Mouse (Mus musculus) stomach, embryonic 15.5 days (tissue): ENCODE measurements around the gene Smpd2. TPM values are rescaled to one million over a fixed set of nuclear protein-coding genes. Genes with fewer than 3 reads are reported as not detected.

Source experiments
- ATAC-seq: fragments of 200-750 bp; cut with Nextera tagmentation; 2 replicates; pipeline ENCODE4 v1.8.0; 2017; ENCODE audit warnings: low read depth, moderate number of reproducible peaks, moderate TSS enrichment; ENCODE audit not compliant: insufficient read depth, low FRiP score
- H3K27ac ChIP-seq: fragments of 300-500 bp; sonication (generic); 2 replicates; pipeline ENCODE4 v1.5.1; 2015; ENCODE audit warnings: mild to moderate bottlenecking, inconsistent platforms
- H3K27me3 ChIP-seq: fragments of 300-500 bp; sonication (generic); replicated peaks from 2 replicates; pipeline ENCODE4 v1.6.1; 2015; ENCODE audit warnings: inconsistent platforms
- H3K36me3 ChIP-seq: fragments of 300-500 bp; sonication (generic); 2 replicates; pipeline ENCODE4 v1.6.1; 2015; ENCODE audit warnings: inconsistent platforms
- H3K4me1 ChIP-seq: fragments of 300-500 bp; sonication (generic); 2 replicates; pipeline ENCODE4 v1.6.1; 2015; ENCODE audit warnings: inconsistent platforms
- H3K4me2 ChIP-seq: fragments of 300-500 bp; sonication (generic); 2 replicates; pipeline ENCODE4 v1.6.1; 2015; ENCODE audit warnings: mild to moderate bottlenecking, inconsistent platforms
- H3K4me3 ChIP-seq: fragments of 300-500 bp; sonication (generic); replicated peaks from 2 replicates; pipeline ENCODE4 v1.5.1; 2015; ENCODE audit warnings: inconsistent platforms
- H3K9ac ChIP-seq: fragments of 300-500 bp; sonication (generic); 2 replicates; pipeline ENCODE4 v1.6.1; 2015; ENCODE audit warnings: inconsistent platforms
- H3K9me3 ChIP-seq: fragments of 300-500 bp; sonication (generic); 2 replicates; pipeline ENCODE4 v1.6.1; 2016; ENCODE audit warnings: inconsistent platforms
- WGBS: fragments of 180-500 bp; shearing (Covaris S2); methylation state at CpG from one replicate; pipeline ENCODE4 v1.1.7; 2015; 5-methylcytosine and 5-hydroxymethylcytosine counted together
- polyA plus RNA-seq: library from polyadenylated mRNA; unstranded; fragments of >200 nt; fragmentation: Nextera tagmentation; extraction: Ambion mirVana; gene quantifications from 2 replicates; pipeline ENCODE4 v1.2.1, GENCODE M21; 2015

Gene Smpd2
- polyA plus RNA-seq, 1 experiment from 2014 or later, result 47.2 TPM

DNA sequence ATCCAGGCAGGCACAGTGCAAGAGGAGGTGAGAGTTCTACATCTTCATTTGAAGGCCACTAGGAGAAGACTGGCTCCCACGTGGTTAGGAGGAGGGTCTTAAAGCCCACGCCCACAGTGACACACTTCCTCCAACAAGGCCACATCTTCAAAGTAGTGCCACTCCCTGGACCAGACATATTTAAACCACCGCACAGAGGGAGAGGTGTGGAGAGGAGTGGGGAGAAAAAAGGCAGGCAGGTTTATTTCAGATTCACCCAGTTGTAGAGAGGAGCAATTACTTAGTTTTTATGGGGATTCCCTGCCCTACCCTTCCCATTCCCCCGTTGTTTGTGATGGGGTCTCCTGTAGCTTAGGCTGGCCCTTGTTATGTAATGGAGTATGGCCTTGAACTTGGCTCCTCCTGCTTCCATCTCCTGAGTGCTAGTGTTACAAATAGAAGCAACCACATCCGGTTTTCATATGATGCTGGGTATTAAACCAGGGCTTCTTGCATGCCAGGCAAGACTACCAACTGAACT, 17.1 kb downstream of the Smpd2 start:
- Histone ChIP-seq H3K4me3 (no peak overlapping the region), H3K36me3 (no peaks in the 10 kb centered on the region), H3K4me2 (no peak overlapping the region), H3K27me3 (no peaks in the 10 kb centered on the region), H3K9me3 (no peaks in the 10 kb centered on the region), H3K27ac (no peak overlapping the region), H3K4me1 (peaks cover 18% of the 10 kb centered on the region), H3K9ac (no peak overlapping the region)
- ATAC-seq, result no peak
- WGBS, result 71% methylated on average over 5 of the region's 5 CpGs

DNA sequence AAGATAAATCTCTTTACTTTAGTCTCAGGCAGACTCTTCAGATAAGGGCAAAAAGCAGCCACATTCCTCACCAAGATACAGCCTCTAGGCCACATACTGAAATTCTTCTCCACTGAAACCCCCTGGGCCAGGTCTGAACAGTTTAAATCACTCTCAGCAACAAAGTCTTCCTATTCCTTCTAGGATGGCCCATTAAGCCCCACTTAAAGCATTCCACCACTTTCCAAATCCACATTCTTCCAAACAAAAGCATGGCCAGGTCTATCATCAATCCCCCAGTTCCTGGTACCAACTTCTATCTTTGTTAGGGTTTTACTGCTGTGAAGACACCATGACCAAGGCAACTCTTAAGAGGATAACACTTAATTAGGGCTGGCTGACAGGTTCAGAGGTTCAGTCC, 17.6 kb downstream of the Smpd2 start:
- no peak overlapping the region for H3K4me3 ChIP-seq
- no peak for ATAC-seq
- H3K4me1 ChIP-seq, result peaks cover 13% of the 10 kb centered on the region; the same call in 1 of the 2 replicates
- H3K36me3 ChIP-seq, result no peaks in the 10 kb centered on the region
- H3K4me2 ChIP-seq, result no peak overlapping the region
- no peak overlapping the region for H3K9ac ChIP-seq
- H3K27me3 ChIP-seq, result no peaks in the 10 kb centered on the region
- H3K9me3 ChIP-seq, result no peaks in the 10 kb centered on the region
- no peak overlapping the region for H3K27ac ChIP-seq

DNA sequence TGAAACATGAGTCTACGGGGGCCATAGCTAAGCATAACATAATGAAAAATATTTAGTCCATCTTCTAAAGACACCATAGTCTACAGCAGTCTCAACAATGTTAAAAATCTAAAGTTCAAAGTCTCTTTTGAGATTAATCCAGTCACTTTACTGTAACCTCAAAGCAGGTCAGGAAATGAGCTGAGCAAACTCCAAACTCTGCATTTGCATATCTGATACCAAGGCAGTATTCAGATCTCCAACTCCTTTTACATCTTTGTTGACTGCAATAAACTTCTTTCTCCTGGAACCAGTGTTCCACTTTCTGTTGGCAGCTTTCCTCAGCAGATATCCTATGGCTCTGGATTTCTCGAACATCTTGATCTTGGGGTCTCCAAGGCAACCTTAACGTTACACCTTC, 19.5 kb downstream of the Smpd2 start:
- H3K4me3 ChIP-seq, result no peak overlapping the region
- H3K27me3 ChIP-seq, result no peaks in the 10 kb centered on the region
- H3K4me1 ChIP-seq, result peaks cover under 1% of the 10 kb centered on the region; the same call in 1 of the 2 replicates
- H3K27ac ChIP-seq, result no peak overlapping the region
- H3K4me2 ChIP-seq, result no peak overlapping the region
- no peaks in the 10 kb centered on the region for H3K36me3 ChIP-seq
- H3K9ac ChIP-seq, result no peak overlapping the region
- ATAC-seq, result no peak
- H3K9me3 ChIP-seq, result no peaks in the 10 kb centered on the region
- WGBS, result 86% methylated on average over 3 of the region's 3 CpGs

DNA sequence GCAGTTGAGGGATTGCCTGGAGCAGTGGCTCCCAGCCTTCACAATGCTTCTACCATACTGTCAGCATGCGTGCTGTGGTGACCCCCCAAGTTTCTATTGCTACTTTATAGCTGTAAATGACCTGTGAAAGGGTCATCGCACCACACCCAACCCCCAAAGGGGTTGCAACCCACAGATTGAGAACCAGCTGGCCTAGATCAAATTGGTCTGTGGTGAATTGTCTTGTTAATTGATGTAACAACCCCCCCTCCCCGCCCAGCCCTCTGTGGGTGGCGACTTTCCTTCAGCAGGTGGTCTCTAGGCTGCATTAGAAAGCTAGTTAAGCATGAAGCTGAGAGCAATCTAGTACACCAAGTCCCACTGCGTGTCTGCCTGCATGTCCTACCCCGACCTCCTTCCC, 22.8 kb downstream of the Smpd2 start:
- Histone ChIP-seq H3K4me2 (no peak overlapping the region), H3K4me1 (no peaks in the 10 kb centered on the region), H3K36me3 (peaks cover 12% of the 10 kb centered on the region), H3K9me3 (no peaks in the 10 kb centered on the region), H3K27ac (no peak overlapping the region), H3K4me3 (no peak overlapping the region), H3K9ac (no peak overlapping the region), H3K27me3 (no peaks in the 10 kb centered on the region)
- WGBS, result 42% methylated on average over 6 of the region's 6 CpGs
- no peak for ATAC-seq

DNA sequence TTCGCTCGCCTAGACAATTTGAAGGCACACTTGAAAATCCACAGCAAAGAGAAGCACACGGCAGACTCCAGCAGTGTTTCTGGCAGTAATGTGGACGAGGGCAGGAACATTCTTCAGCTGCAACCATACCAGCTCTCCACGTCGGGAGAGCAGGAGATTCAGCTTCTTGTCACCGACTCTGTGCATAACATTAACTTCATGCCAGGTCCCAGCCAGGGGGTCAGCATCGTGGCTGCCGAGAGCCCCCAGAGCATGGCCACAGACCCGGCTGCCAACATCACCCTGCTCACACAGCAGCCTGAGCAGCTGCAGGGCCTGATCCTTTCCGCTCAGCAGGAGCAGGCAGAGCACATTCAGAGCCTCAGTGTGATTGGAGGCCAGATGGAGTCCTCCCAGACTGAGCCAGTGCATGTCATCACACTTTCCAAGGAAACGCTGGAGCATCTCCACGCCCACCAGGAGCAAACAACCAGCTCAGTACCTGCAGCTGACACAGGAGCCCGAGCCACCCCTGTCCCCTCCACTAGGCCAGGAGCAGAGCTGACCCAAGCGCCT, 25.7 kb downstream of the Smpd2 start:
- Histone ChIP-seq H3K9ac (no peak overlapping the region), H3K4me2 (no peak overlapping the region), H3K36me3 (peaks cover 12% of the 10 kb centered on the region), H3K4me3 (no peak overlapping the region), H3K4me1 (no peaks in the 10 kb centered on the region), H3K9me3 (no peaks in the 10 kb centered on the region), H3K27me3 (no peaks in the 10 kb centered on the region), H3K27ac (no peak overlapping the region)
- WGBS, result 63% methylated on average over 15 of the region's 15 CpGs
- no peak for ATAC-seq

DNA sequence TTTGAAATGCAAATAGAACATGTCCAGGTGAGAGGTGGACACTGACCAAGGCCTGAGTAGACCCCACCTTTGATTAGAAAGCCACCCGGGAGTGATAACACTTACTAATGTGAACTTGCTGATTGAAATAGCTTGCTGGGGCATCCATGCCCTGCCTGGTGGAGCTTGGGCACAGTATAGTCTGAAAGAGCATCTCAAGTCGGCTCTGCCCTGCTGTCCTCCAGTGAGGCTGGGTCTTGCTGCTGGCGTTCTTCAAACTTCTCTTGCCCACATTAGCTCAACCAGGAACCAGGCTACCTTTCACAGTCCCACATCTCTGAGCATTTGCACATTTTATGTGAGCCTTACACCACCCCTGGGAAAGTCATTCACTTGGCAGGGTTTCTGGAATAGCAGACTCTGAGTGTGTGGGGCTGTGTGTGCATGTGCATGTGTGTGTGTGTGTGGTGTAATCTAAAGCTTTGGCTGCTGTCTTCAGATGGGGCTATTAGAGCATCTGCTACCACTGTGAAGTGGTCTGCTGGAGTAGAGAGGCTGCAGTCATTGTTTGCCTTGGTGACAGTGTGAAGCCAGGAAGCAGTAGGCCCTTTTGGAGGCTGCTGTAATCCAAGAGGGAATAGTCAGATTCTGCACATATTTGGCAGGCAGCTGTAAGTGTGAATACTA, 29.0 kb downstream of the Smpd2 start:
- Histone ChIP-seq H3K9me3 (no peaks in the 10 kb centered on the region), H3K36me3 (peaks cover 21% of the 10 kb centered on the region), H3K4me1 (no peaks in the 10 kb centered on the region), H3K9ac (no peak overlapping the region), H3K4me2 (no peak overlapping the region), H3K4me3 (no peak overlapping the region), H3K27me3 (no peaks in the 10 kb centered on the region), H3K27ac (no peak overlapping the region)
- 85% methylated on average over 3 of the region's 3 CpGs for WGBS
- ATAC-seq, result no peak

DNA sequence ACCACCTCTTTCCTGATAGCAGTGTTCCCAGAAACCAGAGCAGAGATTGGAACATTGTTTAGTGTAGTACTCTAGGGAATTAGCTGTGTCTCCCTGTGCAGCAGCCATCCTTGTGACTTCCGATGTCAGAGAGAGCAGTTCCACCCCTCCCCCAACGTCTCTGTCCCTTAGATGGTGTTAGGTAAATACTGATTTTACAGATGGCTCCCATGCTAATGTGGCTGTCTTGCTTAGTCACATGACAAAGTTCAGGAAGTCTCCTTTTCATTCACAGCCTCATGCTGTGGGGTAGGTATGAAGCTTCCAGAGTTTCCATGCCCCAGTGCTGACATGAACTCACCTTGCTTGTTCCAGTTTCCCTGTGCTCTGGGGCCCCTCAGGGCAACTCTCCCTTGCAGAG, 29.7 kb downstream of the Smpd2 start:
- no peak for ATAC-seq
- Histone ChIP-seq H3K27me3 (no peaks in the 10 kb centered on the region), H3K4me2 (no peak overlapping the region), H3K4me3 (no peak overlapping the region), H3K9ac (no peak overlapping the region), H3K27ac (no peak overlapping the region), H3K36me3 (peaks cover 23% of the 10 kb centered on the region), H3K4me1 (no peaks in the 10 kb centered on the region), H3K9me3 (no peaks in the 10 kb centered on the region)
- WGBS, result 18% methylated on average over 2 of the region's 2 CpGs

DNA sequence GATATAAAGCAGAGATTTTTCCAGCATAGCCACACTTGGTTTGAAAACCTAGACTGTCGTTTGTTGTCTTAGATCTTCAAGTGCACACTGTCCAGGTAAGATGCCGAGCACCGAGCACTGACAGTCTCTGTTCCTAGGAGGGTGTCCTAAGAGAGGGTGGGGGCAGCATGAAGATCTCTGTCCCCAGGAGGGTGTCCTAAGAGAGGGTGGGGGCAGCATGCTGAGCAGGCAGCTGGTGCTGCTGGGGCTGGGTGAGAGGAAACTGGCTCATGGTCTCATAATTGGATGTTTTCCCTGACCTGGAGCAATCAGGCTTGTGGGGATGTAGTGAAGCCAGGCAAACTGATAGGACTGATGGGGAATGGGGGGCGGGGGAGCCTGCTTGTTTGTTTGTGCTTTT, 30.2 kb downstream of the Smpd2 start:
- H3K36me3 ChIP-seq, result peaks cover 25% of the 10 kb centered on the region
- H3K9ac ChIP-seq, result no peak overlapping the region
- H3K4me1 ChIP-seq, result no peaks in the 10 kb centered on the region
- H3K4me3 ChIP-seq, result no peak overlapping the region
- H3K9me3 ChIP-seq, result no peaks in the 10 kb centered on the region
- H3K27ac ChIP-seq, result no peak overlapping the region
- H3K27me3 ChIP-seq, result no peaks in the 10 kb centered on the region
- no peak overlapping the region for H3K4me2 ChIP-seq
- WGBS, result 77% methylated on average over 4 of the region's 4 CpGs
- no peak for ATAC-seq

DNA sequence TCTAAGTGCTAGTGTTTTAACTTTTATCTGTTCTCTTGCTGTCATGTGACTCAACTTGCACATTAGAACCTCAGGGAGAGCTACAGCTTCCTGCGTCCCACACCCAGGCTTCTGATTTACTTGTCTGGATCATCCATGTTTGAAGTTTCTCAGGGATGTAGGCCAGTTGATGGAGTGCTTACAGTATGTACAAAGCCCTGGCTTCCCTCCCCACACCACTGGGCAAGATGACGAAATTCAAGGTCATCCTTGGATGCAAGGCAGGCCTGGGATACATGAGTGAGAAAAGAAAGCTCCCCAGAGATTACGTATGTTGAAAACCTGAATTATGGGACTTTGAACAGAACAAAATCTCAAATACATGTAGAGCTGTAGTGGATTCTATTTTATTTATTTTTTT, 37.4 kb downstream of the Smpd2 start:
- ATAC-seq, result no peak
- H3K4me2 ChIP-seq, result no peak overlapping the region
- H3K27ac ChIP-seq, result no peak overlapping the region
- H3K27me3 ChIP-seq, result no peaks in the 10 kb centered on the region
- no peaks in the 10 kb centered on the region for H3K9me3 ChIP-seq
- H3K4me3 ChIP-seq, result no peak overlapping the region
- peaks cover 5% of the 10 kb centered on the region; the same call in 1 of the 2 replicates for H3K4me1 ChIP-seq
- H3K36me3 ChIP-seq, result peaks cover 18% of the 10 kb centered on the region; the same call in 1 of the 2 replicates
- 89% methylated on average over 3 of the region's 3 CpGs for WGBS
- H3K9ac ChIP-seq, result no peak overlapping the region

DNA sequence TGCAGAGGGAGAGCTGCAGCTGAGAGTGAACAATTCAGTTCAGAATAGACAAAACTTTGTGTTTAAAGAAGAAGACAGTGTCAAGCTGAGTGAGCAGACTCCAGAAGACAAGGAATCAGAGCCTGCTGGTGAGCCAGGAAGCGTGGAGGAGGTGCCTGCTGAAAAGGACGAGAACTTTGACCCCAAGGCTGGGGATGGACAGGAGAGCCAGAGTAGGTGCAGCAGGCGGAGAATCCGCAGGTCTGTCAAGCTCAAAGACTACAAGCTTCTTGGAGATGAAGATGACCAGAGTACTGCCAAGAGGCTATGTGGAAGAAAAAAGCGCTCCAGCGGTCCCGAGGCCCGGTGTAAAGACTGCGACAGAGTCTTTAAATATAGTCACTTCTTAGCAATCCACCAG, 38.5 kb downstream of the Smpd2 start:
- Histone ChIP-seq H3K27me3 (no peaks in the 10 kb centered on the region), H3K4me2 (no peak overlapping the region), H3K4me1 (peaks cover 5% of the 10 kb centered on the region; the same call in 1 of the 2 replicates), H3K27ac (no peak overlapping the region), H3K9ac (no peak overlapping the region), H3K36me3 (peaks cover 17% of the 10 kb centered on the region; the same call in 1 of the 2 replicates), H3K9me3 (no peaks in the 10 kb centered on the region), H3K4me3 (no peak overlapping the region)
- 92% methylated on average over 9 of the region's 9 CpGs for WGBS
- ATAC-seq, result no peak

DNA sequence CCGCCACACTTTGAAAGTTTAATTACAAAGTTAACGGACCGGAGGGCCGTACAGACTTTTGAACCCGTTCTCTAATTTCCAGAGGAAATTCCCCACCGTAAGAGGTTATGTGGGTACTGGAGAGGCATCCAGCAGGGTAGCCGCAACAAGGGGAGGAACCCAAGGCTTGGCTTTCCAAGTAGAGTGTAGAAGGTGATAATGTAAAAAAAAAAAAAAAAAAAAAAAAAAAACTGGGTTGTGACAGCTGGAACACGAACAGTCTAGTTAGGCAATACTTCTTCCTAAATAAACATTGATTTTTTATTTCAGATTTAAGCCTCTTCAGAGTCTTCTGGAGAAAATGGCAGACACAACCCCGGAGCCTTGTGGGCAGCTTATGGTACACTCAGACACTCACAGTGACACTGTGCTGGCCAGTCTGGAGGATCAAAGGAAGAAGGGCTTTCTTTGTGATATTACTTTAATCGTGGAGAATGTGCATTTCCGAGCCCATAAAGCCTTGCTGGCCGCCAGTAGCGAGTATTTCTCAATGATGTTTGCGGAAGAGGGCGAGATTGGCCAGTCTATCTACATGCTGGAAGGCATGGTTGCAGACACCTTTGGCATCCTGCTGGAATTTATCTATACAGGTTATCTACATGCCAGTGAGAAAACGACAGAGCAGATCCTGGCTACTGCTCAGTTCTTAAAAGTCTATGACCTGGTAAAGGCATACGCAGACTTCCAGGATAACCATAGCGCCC, 39.2 kb downstream of the Smpd2 start:
- Histone ChIP-seq H3K4me3 (peak overlapping the region; percentile 76), H3K4me2 (peak overlapping the region; percentile 64), H3K27ac (no peak overlapping the region), H3K27me3 (no peaks in the 10 kb centered on the region), H3K9ac (peak overlapping the region; percentile 73; the same call in 1 of the 2 replicates), H3K4me1 (peaks cover 5% of the 10 kb centered on the region; the same call in 1 of the 2 replicates), H3K36me3 (0 out of 2 replicates have a peak, but pooled peaks cover 11% of the 10 kb centered on the region), H3K9me3 (no peaks in the 10 kb centered on the region)
- no peak for ATAC-seq
- WGBS, result 49% methylated on average over 18 of the region's 18 CpGs

DNA sequence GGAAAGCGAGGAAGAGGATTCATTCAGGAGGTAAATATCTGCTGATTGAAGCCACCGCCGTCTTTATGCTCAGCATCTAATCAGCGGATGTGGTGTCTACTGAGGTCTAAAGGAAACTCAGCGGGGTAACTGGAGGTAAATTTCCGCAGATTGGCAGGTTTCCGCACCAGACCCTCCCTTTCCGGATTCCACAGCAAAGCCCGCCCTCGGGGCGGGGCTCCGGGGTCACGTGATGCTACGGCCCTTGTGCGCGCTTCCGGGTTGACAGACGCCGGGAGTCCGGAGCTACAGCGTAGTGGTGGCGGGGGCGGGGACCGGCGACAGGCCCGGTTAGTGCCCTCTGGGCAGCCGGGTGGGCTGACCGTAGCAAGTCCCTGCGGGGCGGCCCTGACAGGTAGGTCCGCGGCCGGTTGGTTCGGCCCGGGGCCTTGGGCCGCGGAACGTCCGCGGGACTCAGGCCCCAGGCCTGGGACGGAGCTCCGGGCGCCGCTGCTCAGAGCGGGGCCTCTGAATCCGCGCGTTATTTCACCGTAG, 40.0 kb downstream of the Smpd2 start, which contains the start of gene Zbtb24:
Gene Zbtb24 (plus strand): TSS at position 247 of the 534 bp plus-strand sequence.
- H3K4me2 ChIP-seq, result peak within 1 kb of the TSS; percentile 72
- peak; percentile 94 for ATAC-seq
- H3K4me3 ChIP-seq, result peak within 1 kb of the TSS; percentile 76
- peak within 1 kb of the TSS; percentile 70; the same call in 1 of the 2 replicates for H3K27ac ChIP-seq
- H3K36me3 ChIP-seq, result 0 out of 2 replicates have a peak, but pooled peaks cover 9% of the 10 kb centered on the region
- no peaks in the 10 kb centered on the region for H3K27me3 ChIP-seq
- H3K9ac ChIP-seq, result peak within 1 kb of the TSS; percentile 73; the same call in 1 of the 2 replicates
- H3K4me1 ChIP-seq, result peaks cover 5% of the 10 kb centered on the region; the same call in 1 of the 2 replicates
- H3K9me3 ChIP-seq, result no peaks in the 10 kb centered on the region
- under 1% methylated on average over 49 of the region's 49 CpGs for WGBS
